Mouse (Mus musculus) forebrain, embryonic 16.5 days (tissue): ENCODE measurements around the gene Olfr1513. TPM values are rescaled to one million over a fixed set of nuclear protein-coding genes. Genes with fewer than 3 reads are reported as not detected.
"Not testable (repeated sequence)": the region's sequence is repeated elsewhere in the genome, so short reads cannot be mapped to it uniquely, and the experiment has no call there.

Source experiments
- ATAC-seq: fragments of 200-750 bp; cut with Nextera tagmentation; 2 replicates; pipeline ENCODE4 v1.8.0; 2017; ENCODE audit warnings: mild to moderate bottlenecking, moderate library complexity
- H3K27ac ChIP-seq: fragments of 300-500 bp; sonication (generic); 2 replicates; pipeline ENCODE4 v1.5.1; 2014; ENCODE audit warnings: low read length, control low read depth
- H3K27me3 ChIP-seq: fragments of 300-500 bp; sonication (generic); replicated peaks from 2 replicates; pipeline ENCODE4 v1.6.1; 2014; ENCODE audit warnings: low read length; ENCODE audit not compliant: control insufficient read depth, insufficient read depth
- H3K36me3 ChIP-seq: fragments of 300-500 bp; sonication (generic); 2 replicates; pipeline ENCODE4 v1.6.1; 2014; ENCODE audit not compliant: control insufficient read depth, insufficient read depth
- H3K4me1 ChIP-seq: fragments of 300-500 bp; sonication (generic); replicated peaks from 2 replicates; pipeline ENCODE4 v1.6.1; 2014; ENCODE audit warnings: low read length; ENCODE audit not compliant: control insufficient read depth, insufficient read depth
- H3K4me2 ChIP-seq: fragments of 300-500 bp; sonication (generic); 2 replicates; pipeline ENCODE4 v1.6.1; 2014; ENCODE audit warnings: mild to moderate bottlenecking, low read length, control low read depth
- H3K4me3 ChIP-seq: fragments of 300-500 bp; sonication (generic); replicated peaks from 2 replicates; pipeline ENCODE4 v1.5.1; 2014; ENCODE audit warnings: mild to moderate bottlenecking, low read length, control low read depth
- H3K9ac ChIP-seq: fragments of 300-500 bp; sonication (generic); replicated peaks from 2 replicates; pipeline ENCODE4 v1.6.1; 2014; ENCODE audit warnings: low read depth, low read length, control low read depth
- H3K9me3 ChIP-seq: fragments of 300-500 bp; sonication (generic); 2 replicates; pipeline ENCODE4 v1.6.1; 2016; ENCODE audit warnings: low read length; ENCODE audit not compliant: control insufficient read depth
- WGBS: fragments of 180-500 bp; shearing (Covaris S2); extraction: QIAGEN DNeasy Blood & Tissue Kit; methylation state at CpG from one replicate; pipeline ENCODE4 v1.1.7; 2014; 5-methylcytosine and 5-hydroxymethylcytosine counted together
- polyA plus RNA-seq: library from polyadenylated mRNA; unstranded; fragments of >200 nt; fragmentation: Nextera tagmentation; extraction: Ambion mirVana; gene quantifications from 2 replicates; pipeline ENCODE4 v1.2.1, GENCODE M21; 2015

The Olfr1513 gene
- not detected in 2 replicates for polyA plus RNA-seq

- H3K27me3 ChIP-seq, result no peaks in the 10 kb centered on the region
- no peaks in the 10 kb centered on the region for H3K9me3 ChIP-seq
- WGBS, result 84% methylated on average over 4 of the region's 4 CpGs
- H3K27ac ChIP-seq, result no peak within 1 kb of the TSS
- no peak within 1 kb of the TSS for H3K4me3 ChIP-seq
- H3K4me2 ChIP-seq, result no peak within 1 kb of the TSS
- no peak for ATAC-seq
- H3K36me3 ChIP-seq, result no peaks in the 10 kb centered on the region
- H3K9ac ChIP-seq, result no peak within 1 kb of the TSS
- no peaks in the 10 kb centered on the region for H3K4me1 ChIP-seq
These were observed at the start of gene Olfr1513 for GRCm38 (mm10) chr14:52356308-52356707. Gene Olfr1513, minus strand, starts transcription at chr14:52356408.

DNA sequence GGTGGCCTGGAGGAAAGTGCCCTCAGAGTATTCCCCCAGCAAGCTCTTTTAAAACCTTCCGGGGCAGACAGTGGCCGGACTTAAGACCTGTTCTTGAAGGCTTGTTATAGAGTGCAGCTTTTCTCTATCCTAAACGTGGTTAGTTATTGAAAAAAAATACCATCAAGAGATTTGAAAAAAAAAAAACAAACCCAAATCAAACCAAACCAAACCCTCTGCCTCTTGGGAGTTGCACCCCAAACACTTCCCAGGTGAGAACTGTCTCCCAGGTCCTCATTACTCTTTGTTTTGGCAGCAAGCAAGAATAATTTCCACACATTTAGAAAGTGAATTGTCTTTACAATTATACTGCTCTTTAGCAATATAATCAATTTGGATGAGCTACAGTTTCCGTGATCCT lies 41.1 kb upstream of the Olfr1513 start, which contains the start of gene Olfr1511:
Gene Olfr1511, minus strand, starts transcription at position 101 of the 400 bp plus-strand sequence.
- no peak within 1 kb of the TSS for H3K9ac ChIP-seq
- no peak within 1 kb of the TSS for H3K27ac ChIP-seq
- H3K9me3 ChIP-seq, result no peaks in the 10 kb centered on the region
- H3K4me3 ChIP-seq, result no peak within 1 kb of the TSS
- no peaks in the 10 kb centered on the region for H3K27me3 ChIP-seq
- no peaks in the 10 kb centered on the region for H3K4me1 ChIP-seq
- no peak within 1 kb of the TSS for H3K4me2 ChIP-seq
- no peaks in the 10 kb centered on the region for H3K36me3 ChIP-seq
- no peak for ATAC-seq
- 84% methylated on average over 4 of the region's 4 CpGs for WGBS

GRCm38 (mm10) chr14:52390084-52390848 lies 34.1 kb upstream of the Olfr1513 start:
- 90% methylated on average over 9 of the region's 9 CpGs for WGBS

GRCm38 (mm10) chr14:52379068-52379467 lies 22.9 kb upstream of the Olfr1513 start, which contains the start of gene Olfr1512:
Gene Olfr1512, minus strand, starts transcription at chr14:52379168.
- no peak within 1 kb of the TSS for H3K4me2 ChIP-seq
- no peak within 1 kb of the TSS for H3K27ac ChIP-seq
- ATAC-seq, result no peak
- no peaks in the 10 kb centered on the region for H3K4me1 ChIP-seq
- no peaks in the 10 kb centered on the region for H3K9me3 ChIP-seq
- H3K9ac ChIP-seq, result no peak within 1 kb of the TSS
- no peaks in the 10 kb centered on the region for H3K27me3 ChIP-seq
- no peaks in the 10 kb centered on the region for H3K36me3 ChIP-seq
- WGBS, result 76% methylated on average over 2 of the region's 2 CpGs
- H3K4me3 ChIP-seq, result no peak within 1 kb of the TSS

More at GRCm38 (mm10) chr14:52390084-52390848, 34.1 kb upstream of the Olfr1513 start:
- not testable (repeated sequence) for H3K27me3 ChIP-seq, H3K9me3 ChIP-seq, H3K4me1 ChIP-seq, ATAC-seq, H3K4me2 ChIP-seq, H3K27ac ChIP-seq, H3K4me3 ChIP-seq, H3K9ac ChIP-seq, H3K36me3 ChIP-seq

GRCm38 (mm10) chr14:52368741-52369140 lies 12.5 kb upstream of the Olfr1513 start:
- ATAC-seq, result no peak
- Histone ChIP-seq H3K27ac (no peak overlapping the region), H3K4me2 (no peak overlapping the region), H3K9ac (no peak overlapping the region), H3K4me3 (no peak overlapping the region), H3K4me1 (no peaks in the 10 kb centered on the region), H3K36me3 (no peaks in the 10 kb centered on the region), H3K27me3 (no peaks in the 10 kb centered on the region), H3K9me3 (no peaks in the 10 kb centered on the region)
- 81% methylated on average over 3 of the region's 3 CpGs for WGBS

DNA sequence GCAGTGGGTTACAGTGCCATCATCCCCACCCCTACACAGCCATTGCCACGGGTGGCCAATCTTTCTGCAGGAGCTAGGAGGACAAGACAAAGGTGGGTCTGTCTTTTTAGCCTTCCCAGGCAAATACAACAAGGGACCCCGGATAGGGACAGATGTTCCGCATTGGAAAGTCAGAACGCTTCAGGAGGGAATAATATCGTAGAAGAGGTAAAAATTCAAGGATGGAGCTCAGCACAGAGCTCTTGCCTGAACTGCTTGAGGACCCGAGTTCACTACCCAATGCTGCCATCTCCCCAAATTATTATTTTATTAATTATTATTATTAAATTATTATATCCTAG lies 16.7 kb downstream of the Olfr1513 start:
- ATAC-seq, result no peak; the same call in 1 of the 2 replicates
- Histone ChIP-seq H3K4me2 (peak overlapping the region; percentile 53; the same call in 1 of the 2 replicates), H3K4me3 (no peak overlapping the region; the same call in 1 of the 2 replicates), H3K27ac (no peak overlapping the region), H3K9ac (peak overlapping the region; percentile 46; the same call in 1 of the 2 replicates), H3K27me3 (no peaks in the 10 kb centered on the region), H3K36me3 (no peaks in the 10 kb centered on the region), H3K4me1 (no peaks in the 10 kb centered on the region), H3K9me3 (no peaks in the 10 kb centered on the region)
- 79% methylated on average over 6 of the region's 6 CpGs for WGBS

DNA sequence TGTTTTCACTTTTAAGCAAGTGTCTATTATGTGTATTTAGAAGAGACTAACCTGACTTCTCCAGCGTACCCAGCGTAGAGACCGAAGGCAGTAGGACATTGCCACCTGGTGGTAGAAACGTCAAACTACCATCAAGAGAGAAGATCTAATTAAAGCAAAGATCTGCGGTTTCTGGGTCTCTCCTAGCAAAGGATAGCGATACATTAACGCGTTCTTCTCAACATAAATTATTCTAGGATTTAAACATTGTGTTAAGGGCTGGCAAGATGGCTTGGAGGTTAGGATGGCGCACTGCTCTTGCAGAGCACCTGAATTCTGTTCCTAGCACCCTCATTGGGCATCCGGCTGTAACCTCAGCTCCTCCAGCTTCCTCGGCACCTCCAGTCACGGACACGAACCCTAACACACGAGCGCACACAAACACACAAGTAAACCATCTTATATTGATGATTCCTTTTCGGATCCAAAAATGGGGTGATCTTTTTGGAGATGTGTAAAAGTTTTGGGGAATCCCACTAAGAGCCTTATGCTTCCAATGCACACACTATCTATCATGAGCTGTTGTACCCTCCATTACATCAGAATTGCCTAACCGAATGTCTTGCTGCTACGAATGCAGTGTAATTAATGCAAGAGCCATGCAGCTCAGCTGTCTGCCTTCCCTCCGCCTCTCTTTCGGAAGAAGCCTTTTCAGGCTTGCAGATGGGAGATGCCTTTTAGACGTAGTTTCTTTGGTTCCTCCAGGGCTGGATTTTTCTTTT lies 17.3 kb downstream of the Olfr1513 start:
- peak overlapping the region; percentile 46; the same call in 1 of the 2 replicates for H3K9ac ChIP-seq
- 25% methylated on average over 21 of the region's 21 CpGs for WGBS
- H3K27ac ChIP-seq, result no peak overlapping the region
- H3K9me3 ChIP-seq, result no peaks in the 10 kb centered on the region
- no peaks in the 10 kb centered on the region for H3K36me3 ChIP-seq
- no peaks in the 10 kb centered on the region for H3K27me3 ChIP-seq
- no peaks in the 10 kb centered on the region for H3K4me1 ChIP-seq
- peak overlapping the region; percentile 53 for H3K4me2 ChIP-seq
- ATAC-seq, result peak; percentile 85
- peak overlapping the region; percentile 35 for H3K4me3 ChIP-seq

- Histone ChIP-seq H3K4me1 (peaks cover 10% of the 10 kb centered on the region), H3K4me3 (no peak overlapping the region), H3K9ac (no peak overlapping the region), H3K27me3 (no peaks in the 10 kb centered on the region), H3K9me3 (no peaks in the 10 kb centered on the region), H3K27ac (no peak overlapping the region), H3K36me3 (no peaks in the 10 kb centered on the region), H3K4me2 (no peak overlapping the region)
- ATAC-seq, result no peak
- 14% methylated on average over 1 of the region's 3 CpGs for WGBS
These were observed 24.0 kb downstream of the Olfr1513 start for GRCm38 (mm10) chr14:52332171-52332570.

GRCm38 (mm10) chr14:52331069-52331750 lies 25.0 kb downstream of the Olfr1513 start:
- ATAC-seq, result no peak
- 1% methylated on average over 4 of the region's 4 CpGs for WGBS

More at GRCm38 (mm10) chr14:52331069-52331750, 25.0 kb downstream of the Olfr1513 start:
- H3K4me3 ChIP-seq, result no peak overlapping the region
- no peak overlapping the region for H3K9ac ChIP-seq
- H3K4me2 ChIP-seq, result no peak overlapping the region
- no peak overlapping the region for H3K27ac ChIP-seq
- H3K27me3 ChIP-seq, result no peaks in the 10 kb centered on the region
- no peaks in the 10 kb centered on the region for H3K36me3 ChIP-seq
- peaks cover 16% of the 10 kb centered on the region for H3K4me1 ChIP-seq
- no peaks in the 10 kb centered on the region for H3K9me3 ChIP-seq
